Mouse (Mus musculus) embryonic facial prominence, embryonic 14.5 days (tissue): ENCODE data around the gene Tnni1. TPM values are rescaled to one million over a fixed set of nuclear protein-coding genes. Genes with fewer than 3 reads are reported as not detected.

Source experiments
- ATAC-seq: fragments of 200-750 bp; cut with Nextera tagmentation; 2 replicates; pipeline ENCODE4 v1.8.0; 2017; ENCODE audit warnings: low read depth, moderate number of reproducible peaks, moderate TSS enrichment
- DNase-seq: peaks from one replicate; pipeline ENCODE4 v3.0.0-alpha.2; 2015; ENCODE audit warnings: low spot score
- H3K27ac ChIP-seq: fragments of 300-500 bp; sonication (generic); replicated peaks from 2 replicates; pipeline ENCODE4 v1.5.1; 2014; ENCODE audit warnings: low read depth, mild to moderate bottlenecking, low read length, moderate library complexity
- H3K27me3 ChIP-seq: fragments of 300-500 bp; sonication (generic); replicated peaks from 2 replicates; pipeline ENCODE4 v1.6.1; 2014; ENCODE audit warnings: low read length; ENCODE audit not compliant: control insufficient read depth, insufficient read depth
- H3K36me3 ChIP-seq: fragments of 300-500 bp; sonication (generic); 2 replicates; pipeline ENCODE4 v1.6.1; 2014; ENCODE audit warnings: low read length, mixed read lengths; ENCODE audit not compliant: control insufficient read depth, insufficient read depth
- H3K4me1 ChIP-seq: fragments of 300-500 bp; sonication (generic); 2 replicates; pipeline ENCODE4 v1.6.1; 2014; ENCODE audit warnings: antibody characterized with exemption, low read length; ENCODE audit not compliant: control insufficient read depth, insufficient read depth
- H3K4me2 ChIP-seq: fragments of 300-500 bp; sonication (generic); 2 replicates; pipeline ENCODE4 v1.6.1; 2014; ENCODE audit warnings: low read depth, mild to moderate bottlenecking, low read length, moderate library complexity, mixed read lengths
- H3K4me3 ChIP-seq: fragments of 300-500 bp; sonication (generic); 2 replicates; pipeline ENCODE4 v1.5.1; 2014; ENCODE audit warnings: low read depth, mild to moderate bottlenecking, low read length
- H3K9ac ChIP-seq: fragments of 300-500 bp; sonication (generic); 2 replicates; pipeline ENCODE4 v1.6.1; 2014; ENCODE audit warnings: low read depth, mild to moderate bottlenecking, low read length, moderate library complexity, mixed read lengths
- H3K9me3 ChIP-seq: fragments of 300-500 bp; sonication (generic); 2 replicates; pipeline ENCODE4 v1.6.1; 2016; ENCODE audit warnings: low read length; ENCODE audit not compliant: control insufficient read depth
- WGBS: fragments of 180-500 bp; shearing (Covaris S2); extraction: QIAGEN DNeasy Blood & Tissue Kit; methylation state at CpG from one replicate; pipeline ENCODE4 v1.1.7; 2014; 5-methylcytosine and 5-hydroxymethylcytosine counted together
- polyA plus RNA-seq: library from polyadenylated mRNA; unstranded; fragments of >200 nt; fragmentation: Nextera tagmentation; extraction: Ambion mirVana; gene quantifications from 2 replicates; pipeline ENCODE4 v1.2.1, GENCODE M21; 2014

The Tnni1 gene
- polyA plus RNA-seq, 1 experiment from 2014 or later, result 738 TPM

- WGBS, result 48% methylated on average over 10 of the region's 10 CpGs
- H3K4me3 ChIP-seq, result no peak overlapping the region
- no peaks in the 10 kb centered on the region for H3K36me3 ChIP-seq
- DNase-seq (no peak), ATAC-seq (no peak)
- no peak overlapping the region for H3K4me2 ChIP-seq
- H3K9ac ChIP-seq, result no peak overlapping the region
- no peaks in the 10 kb centered on the region for H3K27me3 ChIP-seq
- H3K27ac ChIP-seq, result no peak overlapping the region
- no peaks in the 10 kb centered on the region for H3K9me3 ChIP-seq
- H3K4me1 ChIP-seq, result no peaks in the 10 kb centered on the region; the same call in 1 of the 2 replicates
These were observed 28.3 kb downstream of the Tnni1 start for GRCm38 (mm10) chr1:135807546-135807945.

- Histone ChIP-seq H3K4me2 (no peak overlapping the region), H3K36me3 (no peaks in the 10 kb centered on the region), H3K27ac (no peak overlapping the region), H3K27me3 (no peaks in the 10 kb centered on the region), H3K4me3 (no peak overlapping the region), H3K9me3 (no peaks in the 10 kb centered on the region), H3K4me1 (peaks cover 4% of the 10 kb centered on the region; the same call in 1 of the 2 replicates), H3K9ac (no peak overlapping the region)
- 75% methylated on average over 2 of the region's 2 CpGs for WGBS
- DNase-seq (no peak), ATAC-seq (no peak)
These were observed 30.9 kb downstream of the Tnni1 start for GRCm38 (mm10) chr1:135810180-135810579.

GRCm38 (mm10) chr1:135811016-135811646 is 31.9 kb downstream of the Tnni1 start:
- H3K27me3 ChIP-seq, result peaks cover 4% of the 10 kb centered on the region; the same call in 1 of the 2 replicates
- H3K4me1 ChIP-seq, result peaks cover 4% of the 10 kb centered on the region; the same call in 1 of the 2 replicates
- 29% methylated on average over 7 of the region's 7 CpGs for WGBS
- no peaks in the 10 kb centered on the region for H3K36me3 ChIP-seq
- no peak overlapping the region for H3K9ac ChIP-seq
- no peaks in the 10 kb centered on the region for H3K9me3 ChIP-seq
- H3K27ac ChIP-seq, result no peak overlapping the region
- peak; percentile 46 for ATAC-seq
- peak; percentile 74 for DNase-seq
- no peak overlapping the region for H3K4me3 ChIP-seq
- no peak overlapping the region for H3K4me2 ChIP-seq

- no peak overlapping the region for H3K27ac ChIP-seq
- ATAC-seq (0 out of 2 replicates have a peak, but pooled peaks have one; percentile 17), DNase-seq (no peak)
- H3K36me3 ChIP-seq, result no peaks in the 10 kb centered on the region
- H3K9me3 ChIP-seq, result no peaks in the 10 kb centered on the region
- no peak overlapping the region for H3K4me3 ChIP-seq
- peaks cover 14% of the 10 kb centered on the region for H3K27me3 ChIP-seq
- 73% methylated on average over 3 of the region's 3 CpGs for WGBS
- H3K4me2 ChIP-seq, result no peak overlapping the region
- no peak overlapping the region for H3K9ac ChIP-seq
- peaks cover 4% of the 10 kb centered on the region; the same call in 1 of the 2 replicates for H3K4me1 ChIP-seq
These were observed 33.0 kb downstream of the Tnni1 start for GRCm38 (mm10) chr1:135812205-135812604.

- Histone ChIP-seq H3K9me3 (no peaks in the 10 kb centered on the region), H3K9ac (no peak overlapping the region), H3K4me3 (no peak overlapping the region), H3K36me3 (no peaks in the 10 kb centered on the region), H3K27me3 (peaks cover 19% of the 10 kb centered on the region), H3K4me1 (peaks cover 4% of the 10 kb centered on the region; the same call in 1 of the 2 replicates), H3K27ac (no peak overlapping the region), H3K4me2 (no peak overlapping the region)
- ATAC-seq, result 0 out of 2 replicates have a peak, but pooled peaks have one; percentile 7
- peak; percentile 45 for DNase-seq
- WGBS, result 22% methylated on average over 2 of the region's 2 CpGs
These were observed 33.4 kb downstream of the Tnni1 start for GRCm38 (mm10) chr1:135812618-135813017.

GRCm38 (mm10) chr1:135813071-135813470 is 33.8 kb downstream of the Tnni1 start:
- Histone ChIP-seq H3K27me3 (peaks cover 23% of the 10 kb centered on the region), H3K4me2 (no peak overlapping the region), H3K4me3 (no peak overlapping the region), H3K36me3 (no peaks in the 10 kb centered on the region), H3K9me3 (no peaks in the 10 kb centered on the region), H3K4me1 (peaks cover 4% of the 10 kb centered on the region; the same call in 1 of the 2 replicates), H3K27ac (no peak overlapping the region), H3K9ac (no peak overlapping the region)
- WGBS, result 72% methylated on average over 4 of the region's 4 CpGs
- DNase-seq (no peak), ATAC-seq (no peak)

GRCm38 (mm10) chr1:135813687-135814395 is 34.6 kb downstream of the Tnni1 start:
- Histone ChIP-seq H3K4me2 (no peak overlapping the region), H3K27me3 (peaks cover 31% of the 10 kb centered on the region), H3K9me3 (no peaks in the 10 kb centered on the region), H3K4me3 (no peak overlapping the region), H3K4me1 (peaks cover 4% of the 10 kb centered on the region; the same call in 1 of the 2 replicates), H3K36me3 (no peaks in the 10 kb centered on the region), H3K9ac (no peak overlapping the region), H3K27ac (no peak overlapping the region)
- 82% methylated on average over 5 of the region's 5 CpGs for WGBS
- ATAC-seq (no peak), DNase-seq (no peak)

- Histone ChIP-seq H3K27me3 (peaks cover 38% of the 10 kb centered on the region), H3K9me3 (no peaks in the 10 kb centered on the region), H3K36me3 (no peaks in the 10 kb centered on the region), H3K27ac (no peak overlapping the region), H3K4me1 (peaks cover 4% of the 10 kb centered on the region; the same call in 1 of the 2 replicates), H3K4me2 (no peak overlapping the region), H3K9ac (no peak overlapping the region), H3K4me3 (no peak overlapping the region)
- ATAC-seq (no peak), DNase-seq (no peak)
- 71% methylated on average over 4 of the region's 5 CpGs for WGBS
These were observed 35.3 kb downstream of the Tnni1 start for GRCm38 (mm10) chr1:135814531-135814930.
